Comparison of ENCODE assay signal across 29 mouse cellular contexts in genomic region chr1:18522902-18523301, GRCm38 (mm10).
"Had no signal": no experiment of that assay in that cellular context is flagged by ENCODE, and none has a peak within 500 bp of the region (broad histone marks: within the 10 kb centered on the region; RNA-seq: fewer than 3 reads in every experiment).

No protein-coding gene starts in this region.

- H3K9ac ChIP-seq: embryonic facial prominence, embryonic 12.5 days; embryonic facial prominence, embryonic 13.5 days; embryonic facial prominence, embryonic 15.5 days; forebrain, embryonic 12.5 days; forebrain, embryonic 13.5 days; forebrain, embryonic 15.5 days; forebrain, postnatal 0 days had no signal

- ATAC-seq: forebrain, embryonic 13.5 days; forebrain, embryonic 14.5 days; forebrain, embryonic 15.5 days; forebrain, embryonic 16.5 days; forebrain, postnatal 0 days had no signal

- H3K36me3 ChIP-seq: embryonic facial prominence, embryonic 10.5 days; embryonic facial prominence, embryonic 12.5 days; embryonic facial prominence, embryonic 13.5 days; embryonic facial prominence, embryonic 15.5 days; forebrain, embryonic 10.5 days; forebrain, embryonic 12.5 days; forebrain, embryonic 15.5 days had no signal

- H3K27me3 ChIP-seq: embryonic facial prominence, embryonic 12.5 days; embryonic facial prominence, embryonic 13.5 days; embryonic facial prominence, embryonic 15.5 days; forebrain, embryonic 12.5 days; forebrain, embryonic 13.5 days; forebrain, embryonic 15.5 days had no signal

- H3K4me2 ChIP-seq: embryonic facial prominence, embryonic 12.5 days; embryonic facial prominence, embryonic 13.5 days; embryonic facial prominence, embryonic 15.5 days; forebrain, embryonic 12.5 days; forebrain, embryonic 13.5 days; forebrain, embryonic 15.5 days had no signal

- H3K27ac ChIP-seq: embryonic facial prominence, embryonic 10.5 days; embryonic facial prominence, embryonic 12.5 days; embryonic facial prominence, embryonic 13.5 days; embryonic facial prominence, embryonic 15.5 days; forebrain, embryonic 10.5 days; forebrain, embryonic 12.5 days; forebrain, embryonic 13.5 days; forebrain, embryonic 15.5 days; gastrocnemius, adult 2 months; heart, adult 2 months had no signal

- H3K4me1 ChIP-seq: embryonic facial prominence, embryonic 10.5 days; embryonic facial prominence, embryonic 12.5 days; embryonic facial prominence, embryonic 13.5 days; embryonic facial prominence, embryonic 15.5 days; forebrain, embryonic 10.5 days; forebrain, embryonic 12.5 days; forebrain, embryonic 13.5 days; forebrain, embryonic 15.5 days had no signal

- H3K4me3 ChIP-seq: embryonic facial prominence, embryonic 10.5 days; embryonic facial prominence, embryonic 12.5 days; embryonic facial prominence, embryonic 13.5 days; embryonic facial prominence, embryonic 15.5 days; erythroblast, embryonic 14.5 days; forebrain, embryonic 10.5 days; forebrain, embryonic 12.5 days; forebrain, embryonic 13.5 days; forebrain, embryonic 15.5 days; gastrocnemius, adult 2 months; heart, adult 2 months had no signal

- DNase-seq: cerebellum, adult 18-20 months; cerebellum, adult 8-10 months; cerebellum, adult 9-10 months; cerebellum, adult 9-11 months; cerebellum, postnatal 10 days; cerebellum, postnatal 14 days; cerebellum, postnatal 25 days; cerebellum, postnatal 36 days; embryo, embryonic 11 days; forebrain, postnatal 0 days; gastrocnemius, adult 2 months; gastrocnemius, postnatal 10 days; gastrocnemius, postnatal 14 days; gastrocnemius, postnatal 25 days; gastrocnemius, postnatal 36 days; heart, adult 11 months; heart, adult 18-20 months; heart, adult 2 months had no signal

- H3K9me3 ChIP-seq: embryonic facial prominence, embryonic 10.5 days; embryonic facial prominence, embryonic 12.5 days; embryonic facial prominence, embryonic 13.5 days; embryonic facial prominence, embryonic 15.5 days; forebrain, embryonic 10.5 days; forebrain, embryonic 12.5 days; forebrain, embryonic 13.5 days; forebrain, embryonic 15.5 days had no signal
